Mouse (Mus musculus): ENCODE results near the gene Igf1r.

- TF ChIP-seq CTCF (IDR thresholded peaks at IDR 0.05) = no peak
- no peak for TF ChIP-seq EP300 (IDR thresholded peaks at IDR 0.05)
These were observed 297.8 kb downstream of the Igf1r start for GRCm38 (mm10) chr7:68250411-68250810.
